26 mouse cellular contexts compared by ENCODE assay signal in the genomic region with DNA sequence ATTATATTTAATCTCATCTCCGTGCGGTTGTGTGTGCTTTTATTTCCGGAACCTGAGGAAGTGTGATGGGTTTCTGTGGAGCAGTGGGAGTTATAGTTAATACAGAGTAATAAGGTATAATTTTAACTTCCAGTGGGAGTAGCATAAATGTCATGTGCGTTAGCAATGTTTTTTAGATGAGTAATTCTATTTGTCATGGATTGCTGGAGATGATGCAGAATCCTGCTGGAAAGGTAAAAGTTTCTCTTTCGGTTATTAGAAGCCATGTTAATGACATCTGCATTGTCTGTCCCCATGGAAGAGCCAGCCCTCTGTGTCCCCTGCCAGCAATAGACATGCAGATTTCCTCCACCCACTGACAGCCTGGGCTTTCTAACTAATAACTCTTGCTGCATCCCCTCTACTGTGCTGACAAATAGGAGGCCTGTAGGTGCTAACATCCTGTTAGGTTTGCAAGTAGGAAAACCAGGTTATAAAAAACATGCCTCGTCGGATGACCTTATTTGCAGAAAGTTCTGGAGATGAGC. TPM values are rescaled to one million over a fixed set of nuclear protein-coding genes. Genes with fewer than 3 reads are reported as not detected.
DNase-seq lines count a peak whose midpoint lies in the region; ATAC-seq and TF ChIP-seq lines count a peak whose summit lies in the region.
"Had no signal": no experiment of that assay in that cellular context is flagged by ENCODE, and none has a peak within 500 bp of the region (broad histone marks: within the 10 kb centered on the region; RNA-seq: fewer than 3 reads in every experiment).

No protein-coding gene starts in this region.

- WGBS in forebrain, postnatal 0 days: 78% methylated on average over 7 of the region's 7 CpGs
- whole genome bisulfite sequencing in forebrain, embryonic 14.5 days: 78% methylated on average over 7 of the region's 7 CpGs
- 52% methylated on average over 7 of the region's 7 CpGs for WGBS in neural tube, embryonic 15.5 days

- H3K9ac ChIP-seq in forebrain, postnatal 0 days: no peak overlapping the region
- H3K9ac ChIP-seq in forebrain, embryonic 14.5 days (ENCODE audit: low read length): no peak overlapping the region
- no peak overlapping the region for H3K9ac ChIP-seq in neural tube, embryonic 15.5 days (replicated peaks)
- H3K9ac ChIP-seq: forebrain, embryonic 13.5 days; heart, embryonic 12.5 days; heart, embryonic 15.5 days; hindbrain, embryonic 13.5 days had no signal

- no peak for DNase-seq in forebrain, postnatal 0 days
- DNase-seq in forebrain, embryonic 14.5 days (ENCODE audit: low spot score): no peak
- peak; percentile 13 for DNase-seq in heart, adult 11 months
- no peak for DNase-seq in heart, adult 8-10 months (ENCODE audit: low spot score)
- DNase-seq in layer of hippocampus, adult 2 months (ENCODE audit: low spot score in 2 of 2): peak; percentile 58 to 60
- DNase-seq in layer of hippocampus, postnatal 25 days (ENCODE audit: extremely low spot score in 1 of 2, low spot score in 1 of 2): no peak
- DNase-seq in neural tube, embryonic 10.5 days (ENCODE audit: extremely low spot score, low spot score): no peak
- DNase-seq: adrenal gland, adult 8-10 months; adrenal gland, postnatal 25 days; cerebellum, adult 18-20 months; cerebellum, adult 9-10 months; cerebellum, postnatal 14 days; gastrocnemius, postnatal 36 days; heart, postnatal 10 days; heart, postnatal 36 days had no signal

- H3K27ac ChIP-seq in forebrain, postnatal 0 days (ENCODE audit: low read depth, low read length): no peak overlapping the region
- no peak overlapping the region for H3K27ac ChIP-seq in forebrain, embryonic 14.5 days (ENCODE audit: low read depth, low read length)
- peak overlapping the region; percentile 70 for H3K27ac ChIP-seq in layer of hippocampus, adult 2 months
- no peak overlapping the region for H3K27ac ChIP-seq in neural tube, embryonic 15.5 days (replicated peaks)
- H3K27ac ChIP-seq: forebrain, embryonic 10.5 days; forebrain, embryonic 13.5 days; heart, embryonic 15.5 days; hindbrain, embryonic 10.5 days; hindbrain, embryonic 13.5 days had no signal

- H3K4me1 ChIP-seq in forebrain, postnatal 0 days (ENCODE audit: insufficient read depth): no peaks in the 10 kb centered on the region; the same call in 1 of the 2 replicates
- H3K4me1 ChIP-seq in forebrain, embryonic 14.5 days (ENCODE audit: control insufficient read depth, insufficient read depth, low read length): 0 out of 2 replicates have a peak, but pooled peaks cover 3% of the 10 kb centered on the region
- H3K4me1 ChIP-seq in neural tube, embryonic 15.5 days: peaks cover 9% of the 10 kb centered on the region

- no peak overlapping the region for H3K4me3 ChIP-seq in forebrain, postnatal 0 days (ENCODE audit: low read depth, low read length)
- no peak overlapping the region for H3K4me3 ChIP-seq in forebrain, embryonic 14.5 days (ENCODE audit: low read depth, low read length)
- H3K4me3 ChIP-seq in layer of hippocampus, adult 2 months: no peak overlapping the region
- no peak overlapping the region for H3K4me3 ChIP-seq in neural tube, embryonic 15.5 days (replicated peaks)
- H3K4me3 ChIP-seq: forebrain, embryonic 10.5 days; forebrain, embryonic 13.5 days; heart, embryonic 12.5 days; heart, embryonic 15.5 days; hindbrain, embryonic 10.5 days; hindbrain, embryonic 13.5 days had no signal

- H3K36me3 ChIP-seq in forebrain, postnatal 0 days (ENCODE audit: insufficient read depth): no peaks in the 10 kb centered on the region
- H3K36me3 ChIP-seq in forebrain, embryonic 14.5 days (ENCODE audit: control insufficient read depth, insufficient read depth, low read length): no peaks in the 10 kb centered on the region
- no peaks in the 10 kb centered on the region for H3K36me3 ChIP-seq in neural tube, embryonic 15.5 days
- H3K36me3 ChIP-seq: forebrain, embryonic 10.5 days; heart, embryonic 12.5 days; heart, embryonic 15.5 days; hindbrain, embryonic 10.5 days; hindbrain, embryonic 13.5 days had no signal

- no peak for TF ChIP-seq CTCF in forebrain, postnatal 0 days (IDR thresholded peaks at IDR 0.05; ENCODE audit: low read depth)
- no peak for TF ChIP-seq CTCF in layer of hippocampus, adult 2 months (conservative IDR thresholded peaks at IDR 0.05)

- no peaks in the 10 kb centered on the region for H3K27me3 ChIP-seq in forebrain, postnatal 0 days (ENCODE audit: insufficient read depth, low read length)
- no peaks in the 10 kb centered on the region for H3K27me3 ChIP-seq in forebrain, embryonic 14.5 days (replicated peaks; ENCODE audit: control insufficient read depth, insufficient read depth, low read length)
- no peaks in the 10 kb centered on the region for H3K27me3 ChIP-seq in neural tube, embryonic 15.5 days (replicated peaks)
- H3K27me3 ChIP-seq: forebrain, embryonic 13.5 days; heart, embryonic 12.5 days; heart, embryonic 15.5 days; hindbrain, embryonic 13.5 days had no signal

- H3K9me3 ChIP-seq in forebrain, postnatal 0 days (ENCODE audit: low read length): no peaks in the 10 kb centered on the region
- H3K9me3 ChIP-seq in forebrain, embryonic 14.5 days (replicated peaks; ENCODE audit: control insufficient read depth, low read length): no peaks in the 10 kb centered on the region
- H3K9me3 ChIP-seq in neural tube, embryonic 15.5 days (replicated peaks): no peaks in the 10 kb centered on the region
- H3K9me3 ChIP-seq: forebrain, embryonic 10.5 days; forebrain, embryonic 13.5 days; heart, embryonic 12.5 days; heart, embryonic 15.5 days; hindbrain, embryonic 10.5 days; hindbrain, embryonic 13.5 days had no signal

- no peak overlapping the region for H3K4me2 ChIP-seq in forebrain, postnatal 0 days (ENCODE audit: low read depth)
- H3K4me2 ChIP-seq in forebrain, embryonic 14.5 days (ENCODE audit: low read length): no peak overlapping the region
- H3K4me2 ChIP-seq in neural tube, embryonic 15.5 days: no peak overlapping the region
- H3K4me2 ChIP-seq: forebrain, embryonic 13.5 days; heart, embryonic 12.5 days; heart, embryonic 15.5 days; hindbrain, embryonic 13.5 days had no signal

- peak; percentile 53; the same call in 1 of the 2 replicates for ATAC-seq in forebrain, postnatal 0 days
- ATAC-seq in forebrain, embryonic 14.5 days: no peak
- 0 out of 2 replicates have a peak, but pooled peaks have one; percentile 8 for ATAC-seq in neural tube, embryonic 15.5 days (ENCODE audit: low FRiP score)
- ATAC-seq: activated CD4-positive, CD25-positive, alpha-beta regulatory T cell, adult 4 months; forebrain, embryonic 13.5 days; hindbrain, embryonic 16.5 days had no signal

RNA-seq across cellular contexts. Expression of gene Nt5dc3, which starts 10.4 kb away (rescaled TPM):
- 30.2 and 42.2 TPM in 2 replicates for total RNA-seq in forebrain, postnatal 0 days (2014; rRNA removed)
- polyA plus RNA-seq in forebrain, postnatal 0 days (2015; fragmentation: Nextera tagmentation; extraction: Ambion mirVana): 7.2 and 9.3 TPM in 2 replicates
- polyA plus RNA-seq in forebrain, embryonic 14.5 days (2014; fragmentation: Nextera tagmentation; extraction: Ambion mirVana): 6.7 and 7.6 TPM in 2 replicates
- 10 to 100 TPM; 35.3 to 44.4 (median 39.4) TPM for total RNA-seq in heart, adult 8-10 months (2022)
- total RNA-seq in layer of hippocampus, adult 2 months (2021): 100 to 1,000 TPM; 126 to 148 TPM
- 100 to 1,000 TPM; 128 to 130 TPM for total RNA-seq in layer of hippocampus, postnatal 25 days (2021)
- 8.0 and 9.9 TPM in 2 replicates for polyA plus RNA-seq in neural tube, embryonic 15.5 days (2015; fragmentation: Nextera tagmentation; extraction: Ambion mirVana)

RNA-seq across cellular contexts. Expression of gene Gm49358, which starts 25.4 kb away (rescaled TPM):
- 8.1 and 14.7 TPM in 2 replicates for total RNA-seq in forebrain, postnatal 0 days (2014; rRNA removed)
- not detected in 2 replicates for polyA plus RNA-seq in forebrain, postnatal 0 days (2015; fragmentation: Nextera tagmentation; extraction: Ambion mirVana)
- 0.88 TPM in 1 of 2 replicates, not detected in the other for polyA plus RNA-seq in forebrain, embryonic 14.5 days (2014; fragmentation: Nextera tagmentation; extraction: Ambion mirVana)
- 10 to 100 TPM in 3 of 4 experiments, 1 to 10 TPM in 1; 6.3 to 16.6 (median 15.0) TPM for total RNA-seq in heart, adult 8-10 months (2022)
- 10 to 100 TPM; 42.5 to 54.0 TPM for total RNA-seq in layer of hippocampus, adult 2 months (2021)
- 10 to 100 TPM; 33.8 to 43.0 TPM for total RNA-seq in layer of hippocampus, postnatal 25 days (2021)
- polyA plus RNA-seq in neural tube, embryonic 15.5 days (2015; fragmentation: Nextera tagmentation; extraction: Ambion mirVana): not detected in 2 replicates
- total RNA-seq: granulocyte monocyte progenitor cell, adult 5-6 weeks had no signal
- polyA plus RNA-seq: activated CD4-positive, CD25-positive, alpha-beta regulatory T cell, adult 4 months; embryonic facial prominence, embryonic 14.5 days; forebrain, embryonic 10.5 days; forebrain, embryonic 13.5 days; heart, embryonic 12.5 days; heart, embryonic 15.5 days; hindbrain, embryonic 10.5 days; hindbrain, embryonic 13.5 days; hindbrain, embryonic 16.5 days had no signal

Comparison
In these comparisons a context has a peak if more than half of its experiments do, and no peak if none do; other contexts are left out.
1. DNase-seq: peak in heart, adult 11 months (single experiment) and layer of hippocampus, adult 2 months (2 of 2); none in forebrain, postnatal 0 days (single experiment), forebrain, embryonic 14.5 days (single experiment), heart, adult 8-10 months (single experiment), layer of hippocampus, postnatal 25 days (0 of 2) and neural tube, embryonic 10.5 days (single experiment).